Mouse (Mus musculus) thymus, postnatal 10 days (tissue): ENCODE measurements around the gene Rab22a.

Experiments
- DNase-seq, 2 experiments: peaks; one replicate each; pipeline ENCODE4 v3.0.0; 2021; ENCODE audit warnings: low spot score in 2 of 2

Gene Rab22a

DNA sequence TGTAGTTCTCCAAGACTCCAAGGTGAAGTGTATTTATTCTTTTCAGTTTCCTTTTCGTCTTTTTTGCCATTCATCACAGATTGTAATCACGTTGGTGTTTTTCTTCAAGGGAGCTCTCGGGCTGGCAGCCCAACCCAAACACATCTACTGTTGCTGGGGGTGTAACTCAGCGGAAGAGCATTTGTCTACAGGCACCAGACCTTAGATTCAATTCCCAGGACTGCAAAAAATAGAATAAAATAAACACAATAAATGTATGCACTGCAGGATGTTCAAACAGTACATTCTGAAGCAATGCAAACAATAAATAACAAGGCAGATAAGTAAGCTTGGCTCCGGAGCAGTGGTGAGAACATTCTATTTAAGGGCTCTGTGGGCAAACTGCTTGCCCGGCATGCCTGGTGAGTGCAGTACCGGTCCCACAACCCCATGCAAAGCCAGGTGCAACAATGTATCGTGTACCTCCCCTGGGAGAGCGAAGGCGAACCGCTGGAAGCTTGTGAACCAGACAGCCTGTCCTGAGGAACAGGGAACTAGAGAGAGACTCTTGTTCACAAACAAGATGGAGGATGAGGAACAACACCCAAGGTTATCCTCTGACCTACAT lies 62.8 kb downstream of the Rab22a start:
- DNase-seq: no peak

DNA sequence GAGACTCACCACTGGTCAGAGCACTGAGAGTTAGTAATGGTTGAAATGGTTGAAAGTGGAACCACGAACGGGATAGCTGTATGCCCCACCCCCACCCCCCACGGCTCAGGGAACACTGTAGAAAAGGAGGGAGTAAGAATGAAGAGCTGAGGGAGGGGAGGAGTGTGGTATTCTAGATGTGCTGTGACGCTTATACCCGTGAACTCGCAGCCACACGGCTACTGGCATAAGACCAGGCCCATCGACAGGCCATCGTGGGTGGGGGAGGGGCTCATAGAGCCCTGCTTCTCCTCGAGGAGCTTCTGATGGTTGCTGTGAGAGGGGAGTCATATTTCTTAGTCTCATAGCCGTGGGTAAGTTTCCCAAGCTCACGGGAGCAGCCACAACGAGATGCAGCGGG lies 64.8 kb downstream of the Rab22a start:
- no peak for DNase-seq

DNA sequence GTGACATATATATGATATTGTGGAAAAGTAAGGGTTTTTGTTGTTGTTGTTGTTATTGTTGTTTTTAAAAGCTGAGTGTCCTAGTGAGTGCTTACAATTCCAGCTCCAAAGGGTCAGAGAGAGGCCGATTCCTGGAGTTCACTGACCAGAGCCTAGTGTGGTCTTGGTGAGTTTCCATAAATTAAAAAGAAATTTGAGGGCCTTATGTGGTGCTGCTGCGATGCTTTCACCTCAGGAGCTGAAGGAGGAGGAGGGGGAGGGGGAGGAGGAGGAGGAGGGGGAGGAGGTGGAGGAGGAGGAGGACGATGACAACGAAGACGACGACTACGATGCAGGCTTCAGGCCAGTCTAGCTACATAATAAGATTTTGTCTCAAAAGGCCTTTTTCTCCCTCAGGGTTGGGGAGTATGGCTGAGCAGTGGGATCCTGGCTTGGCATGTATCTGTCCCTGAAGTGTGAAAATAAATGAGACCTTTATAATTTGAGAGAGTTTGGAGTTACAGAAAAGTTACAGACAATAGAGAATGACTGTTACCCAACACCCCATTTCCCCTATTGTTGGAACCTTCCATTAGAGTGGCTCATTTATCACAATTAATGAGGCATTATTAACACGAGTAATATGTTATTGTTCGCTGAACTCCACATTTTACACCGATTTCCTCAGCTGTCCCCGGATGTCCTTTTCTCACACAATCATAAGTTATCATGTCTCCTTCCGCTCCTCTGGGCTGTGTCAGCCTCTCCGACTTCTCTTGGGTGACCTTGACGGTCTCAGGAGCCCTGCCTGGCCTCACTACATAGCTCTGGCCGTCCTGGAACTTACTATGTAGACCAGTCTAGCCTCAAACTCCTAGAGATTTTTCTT lies 65.6 kb downstream of the Rab22a start:
- DNase-seq: no peak

DNA sequence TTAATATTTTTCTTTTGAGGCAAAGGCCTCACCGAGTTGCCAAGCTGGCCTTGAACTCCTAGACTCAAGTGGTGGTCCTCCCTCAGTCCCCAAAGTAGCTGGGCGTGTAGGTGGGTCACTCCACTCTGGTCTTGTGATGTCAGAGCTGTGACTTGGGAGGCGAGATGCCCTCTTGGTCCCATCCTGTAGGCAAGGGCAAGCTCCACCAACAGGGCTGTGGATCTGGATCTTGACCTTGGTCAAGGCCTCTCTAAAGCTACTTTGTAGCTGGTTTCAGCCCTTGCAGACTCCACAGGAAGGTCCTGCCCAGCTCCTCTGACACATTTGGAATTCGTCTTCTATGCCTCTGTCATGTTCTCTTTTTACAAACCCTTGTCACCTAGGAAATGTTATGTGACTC lies 66.3 kb downstream of the Rab22a start:
- no peak for DNase-seq

DNA sequence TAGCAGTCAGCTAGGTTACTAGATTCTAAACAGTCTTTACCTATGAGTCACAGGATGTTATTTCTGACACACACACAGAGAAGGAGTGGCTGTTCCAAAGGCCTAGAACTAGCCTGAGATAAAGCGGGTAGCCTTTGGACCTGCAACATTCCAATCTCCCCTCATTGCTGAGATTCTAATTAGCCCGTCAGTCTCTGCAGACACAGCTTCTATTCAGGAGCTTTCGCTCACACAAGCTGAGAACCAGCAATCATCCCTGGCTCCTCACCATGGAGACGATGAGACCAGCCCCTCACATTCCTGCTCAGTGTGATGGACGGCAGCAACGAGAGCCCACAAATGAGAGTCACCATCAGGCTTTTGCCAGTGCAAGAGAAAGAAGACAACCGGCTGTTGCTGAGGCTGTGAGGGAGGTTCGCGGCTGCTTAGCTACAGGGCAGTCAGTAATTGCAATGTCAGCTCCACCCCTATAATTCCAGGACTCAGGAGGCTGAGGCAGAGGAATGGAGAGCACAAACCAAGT lies 70.9 kb downstream of the Rab22a start:
- no peak for DNase-seq

DNA sequence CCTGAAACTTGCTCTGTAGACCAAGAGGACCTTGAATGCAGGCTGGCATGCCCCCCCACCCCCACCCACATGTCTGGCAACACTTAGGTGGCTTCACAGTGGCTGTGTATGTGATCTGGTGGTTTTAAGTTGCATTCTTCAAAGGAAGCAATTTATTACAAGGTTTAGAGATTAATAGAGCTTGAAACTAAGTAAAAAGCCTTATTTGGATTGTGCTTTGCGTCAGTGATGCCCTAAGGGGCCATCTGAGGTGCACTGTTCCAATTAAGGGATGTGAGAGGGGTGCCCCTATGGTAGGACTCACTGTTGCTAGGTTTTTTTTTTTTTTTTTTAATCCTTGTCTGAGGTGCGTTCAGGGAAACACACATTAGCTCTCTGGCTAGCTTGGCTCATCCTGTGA lies 74.9 kb downstream of the Rab22a start:
- no peak for DNase-seq

DNA sequence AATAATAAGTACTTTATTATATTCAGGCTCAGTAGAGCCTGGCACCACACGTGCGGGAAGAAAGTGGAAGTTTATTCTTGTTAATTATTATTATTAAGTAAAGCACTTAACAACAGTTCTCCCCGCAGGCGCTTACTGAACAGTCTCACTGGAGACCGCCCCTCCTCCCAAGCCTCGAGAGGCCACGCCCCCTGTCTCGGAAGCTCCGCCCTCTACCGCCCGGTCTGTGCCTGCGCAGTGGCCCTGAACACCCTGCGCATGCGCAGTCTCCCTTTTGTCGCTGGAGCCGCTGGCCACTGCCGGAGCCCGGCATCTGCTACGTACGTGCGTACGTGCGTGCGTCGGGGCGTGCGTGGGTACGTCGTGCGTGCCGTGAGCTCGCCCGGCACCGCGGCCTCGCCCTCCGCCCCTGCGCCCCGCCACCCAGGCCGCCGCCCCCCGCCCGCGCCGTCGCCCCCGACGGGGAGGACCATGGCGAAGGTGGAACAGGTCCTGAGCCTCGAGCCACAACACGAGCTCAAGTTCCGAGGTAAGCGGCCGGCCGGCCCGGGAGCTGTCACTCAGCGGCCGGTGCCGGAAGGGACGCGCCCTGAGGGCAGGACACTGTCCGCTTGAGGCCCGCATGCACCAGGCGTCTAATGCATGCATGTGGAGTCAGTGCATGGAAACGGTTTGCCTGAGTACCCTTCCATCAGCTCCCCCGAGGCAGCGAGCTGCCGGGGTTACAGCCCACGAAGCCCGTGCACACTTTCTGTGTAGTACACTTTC lies 77.8 kb downstream of the Rab22a start, which contains the start of gene Vapb:
Gene Vapb, plus strand, starts transcription at position 290 of the 768 bp plus-strand sequence.
- DNase-seq: peak; percentile 98 to 100

DNA sequence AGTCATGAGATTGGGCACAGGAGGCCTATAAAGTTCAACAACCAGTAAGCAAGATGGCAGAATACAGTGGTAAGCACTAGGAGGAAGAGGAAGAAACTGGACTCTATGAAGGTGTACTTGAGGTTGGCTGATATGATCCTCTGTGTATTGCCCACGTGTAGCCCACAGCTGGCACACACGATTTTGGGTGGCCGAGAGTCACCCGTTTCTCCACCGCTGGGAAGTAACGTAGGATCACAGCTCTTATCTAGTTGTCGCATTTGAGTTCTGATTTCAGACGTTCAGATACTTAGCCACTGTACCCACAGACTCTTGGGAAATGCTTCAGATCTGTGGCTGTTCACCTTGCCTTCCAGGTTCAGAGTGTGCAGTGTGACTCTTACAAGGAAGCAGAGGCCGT lies 78.7 kb downstream of the Rab22a start:
- DNase-seq: no peak

DNA sequence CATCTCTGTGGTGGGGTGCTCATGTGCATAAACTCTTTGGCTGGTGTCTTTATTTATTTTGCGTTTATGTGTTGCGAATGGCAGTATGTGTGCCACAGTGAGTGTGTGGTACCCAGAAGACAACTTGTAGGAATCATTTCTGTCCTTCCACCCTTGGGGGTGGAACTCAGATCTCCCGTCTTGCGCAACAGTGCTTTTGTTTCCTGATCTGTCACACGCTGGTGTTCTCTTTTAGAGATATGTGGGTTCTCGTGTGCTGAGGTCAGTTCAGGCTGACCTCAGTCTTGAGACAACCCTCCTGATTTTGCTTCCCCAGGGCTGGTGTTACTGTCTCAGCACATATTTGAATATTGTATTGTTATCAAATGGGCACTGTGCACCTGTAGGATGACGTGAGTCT lies 79.5 kb downstream of the Rab22a start:
- DNase-seq: no peak

DNA sequence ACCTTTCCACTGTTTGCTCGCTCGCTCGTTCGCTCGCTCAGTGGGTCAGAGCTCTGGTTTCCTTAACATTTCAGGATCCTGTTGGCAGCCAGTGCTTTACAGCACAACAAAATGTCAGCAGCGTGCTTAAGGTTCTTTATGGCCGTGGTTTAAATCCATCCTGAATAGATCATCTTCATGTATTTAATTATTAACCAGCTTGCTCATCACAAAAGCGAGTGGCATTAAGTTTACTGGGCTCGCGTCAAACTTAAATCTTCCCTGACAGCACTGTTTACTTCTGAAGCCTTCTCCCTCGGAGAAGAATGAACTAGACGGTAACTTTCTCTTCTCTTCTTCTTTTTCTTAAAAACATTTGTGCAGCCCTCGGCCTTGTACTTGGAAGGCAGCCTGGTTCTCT lies 82.5 kb downstream of the Rab22a start:
- DNase-seq: no peak

DNA sequence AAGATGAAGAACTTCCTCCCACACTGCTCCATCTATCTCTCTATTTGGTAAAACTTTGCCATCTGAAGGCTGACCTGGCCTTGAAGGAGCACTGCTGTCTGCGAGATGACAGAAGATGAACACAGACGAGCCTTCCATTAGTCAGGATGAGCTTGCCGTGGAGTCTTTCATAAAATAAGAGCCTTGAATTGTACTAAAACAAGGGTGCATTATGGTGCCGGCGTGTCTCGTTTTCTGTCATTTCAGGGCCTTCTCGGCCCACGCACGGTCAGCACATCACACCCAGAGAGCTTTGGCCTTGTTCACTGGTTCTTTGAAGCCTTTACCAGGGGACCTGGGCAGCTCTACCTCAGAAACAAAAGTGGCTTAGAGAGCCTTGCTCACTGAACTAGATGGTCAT lies 83.2 kb downstream of the Rab22a start:
- no peak for DNase-seq

DNA sequence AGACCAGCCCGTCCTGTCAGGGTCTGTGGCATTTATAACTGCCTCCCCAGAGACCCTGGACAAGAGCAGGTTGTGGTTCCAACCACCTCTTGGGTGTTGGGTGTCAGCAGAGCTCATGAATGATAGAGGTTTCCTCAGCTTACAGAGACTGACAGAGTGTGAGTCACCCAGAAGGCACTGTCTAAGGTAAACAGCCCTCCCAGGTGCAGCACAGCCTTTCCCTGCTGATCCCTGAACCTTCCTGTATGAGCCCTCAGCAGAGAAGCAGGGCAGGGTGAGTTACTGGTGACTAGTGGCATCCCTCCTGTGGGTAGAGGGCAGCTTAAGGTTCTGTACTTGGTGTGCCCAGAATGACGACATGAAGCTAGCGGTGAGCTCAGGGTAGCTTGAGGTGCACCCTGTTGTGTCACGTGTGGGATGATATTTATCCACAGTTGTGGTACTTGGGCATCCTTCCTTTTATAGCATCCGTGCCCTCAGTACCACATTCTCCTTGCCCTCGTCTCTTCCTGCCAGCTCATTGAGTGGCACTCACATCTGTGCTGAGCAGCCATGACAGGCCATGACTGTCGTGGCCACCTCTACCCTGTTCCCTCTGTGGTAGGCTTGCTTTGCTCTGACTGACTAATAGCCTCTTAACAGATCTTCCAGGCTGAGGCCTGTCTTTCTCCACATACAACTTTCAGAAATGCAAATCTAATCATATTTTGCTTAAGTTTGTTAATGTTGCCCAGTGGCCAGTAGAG lies 84.7 kb downstream of the Rab22a start:
- DNase-seq: no peak

DNA sequence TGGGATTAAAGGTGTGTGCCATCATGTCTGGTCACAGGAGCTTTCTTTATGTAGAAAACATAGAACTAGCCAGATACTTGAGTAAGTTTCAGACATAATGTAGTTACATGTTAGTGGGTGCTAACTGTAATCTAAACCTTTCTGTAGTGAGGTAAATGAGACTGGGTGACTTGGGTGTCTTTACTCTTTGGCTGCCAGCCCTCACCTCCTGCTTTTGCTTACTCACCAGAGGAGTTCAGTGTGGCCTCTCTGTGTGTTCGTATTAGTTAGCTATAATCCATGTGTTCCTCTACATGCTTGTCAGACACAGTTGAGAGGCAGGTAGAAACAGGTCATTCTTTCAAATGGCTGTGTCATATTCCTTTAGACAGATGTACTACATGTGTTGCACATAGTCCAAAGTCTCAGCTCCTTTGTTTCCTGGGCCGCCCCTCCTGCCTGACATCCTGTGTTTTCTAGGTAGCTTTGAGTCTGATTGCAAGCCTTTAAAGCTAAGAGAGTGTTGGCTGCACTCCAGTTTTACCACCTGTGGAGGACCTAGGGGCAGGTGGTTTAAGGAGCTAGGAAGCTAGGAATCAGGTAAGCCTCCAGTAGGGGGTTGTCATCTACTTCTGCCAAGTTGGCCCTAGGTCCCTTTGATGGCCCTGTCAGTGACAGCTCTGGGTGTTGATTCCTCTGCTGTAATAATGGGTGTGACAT lies 89.5 kb downstream of the Rab22a start:
- DNase-seq: no peak

DNA sequence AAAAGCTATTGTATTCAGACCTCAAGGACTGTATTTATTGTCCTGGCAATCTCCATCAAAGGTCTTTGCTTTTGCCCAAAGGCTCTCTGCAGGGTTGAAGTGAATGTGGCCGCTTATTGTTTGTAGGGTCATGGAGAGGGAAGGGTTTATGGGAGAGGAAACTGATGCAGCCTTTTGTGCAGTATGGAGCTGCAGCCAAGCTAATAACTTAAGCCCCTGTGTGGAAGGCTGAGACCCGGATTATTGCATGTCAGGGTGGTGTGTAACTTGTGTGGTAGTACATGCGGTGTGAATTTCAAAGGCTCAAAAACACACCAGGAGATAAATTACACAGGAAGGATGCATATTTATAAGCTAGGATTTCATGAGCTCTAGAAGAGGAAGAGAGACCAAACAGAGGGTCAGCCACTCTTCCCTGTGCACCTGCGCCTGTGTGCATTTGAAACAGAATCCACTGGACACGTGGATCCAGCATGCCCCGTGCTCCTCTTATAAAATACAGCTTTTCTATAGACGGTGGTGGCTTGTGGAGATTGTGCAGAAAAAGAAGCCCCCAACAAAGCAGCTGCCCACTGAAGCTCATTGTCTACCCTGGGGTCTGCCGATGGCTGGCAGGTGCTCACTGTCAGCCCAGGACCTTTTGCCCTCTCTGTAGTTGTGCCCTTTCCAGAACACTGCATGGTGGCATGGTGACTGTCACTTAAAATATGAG lies 96.0 kb downstream of the Rab22a start:
- DNase-seq: no peak
